Mouse (Mus musculus): ENCODE results near the gene Ddx55. TPM values are rescaled to one million over a fixed set of nuclear protein-coding genes. Genes with fewer than 3 reads are reported as not detected.
A peak's percentile ranks its signal among the peaks of the same experiment; 100 is the strongest.
"Not testable (repeated sequence)": the region's sequence is repeated elsewhere in the genome, so short reads cannot be mapped to it uniquely, and the experiment has no call there.

Gene Ddx55
- polyA plus RNA-seq, 1 experiment from 2014 or later, result 14.1 TPM

- Histone ChIP-seq H3K4me2 (no peak overlapping the region), H3K27ac (ENCODE audit: low read depth) (no peak overlapping the region), H3K9me3 (ENCODE audit: low read depth, low read length) (no peaks in the 10 kb centered on the region), H3K4me3 (ENCODE audit: low read depth, low read length) (no peak overlapping the region), H3K9ac (no peak overlapping the region), H3K4me1 (ENCODE audit: insufficient read depth) (peaks cover 11% of the 10 kb centered on the region), H3K27me3 (ENCODE audit: insufficient read depth, low read length) (no peaks in the 10 kb centered on the region), H3K36me3 (ENCODE audit: insufficient read depth) (peaks cover 38% of the 10 kb centered on the region)
- no peak for TF ChIP-seq CTCF (IDR thresholded peaks at IDR 0.05; ENCODE audit: low read depth)
- 68% methylated on average over 5 of the region's 5 CpGs for WGBS
- ATAC-seq (ENCODE audit: insufficient read depth), result peak; percentile 33; the same call in 1 of the 2 replicates
- DNase-seq, result peak; percentile 85
Observed at GRCm38 (mm10) chr5:124582515-124582914, 29.9 kb downstream of the Ddx55 start.

- ATAC-seq (ENCODE audit: insufficient read depth), result no peak
- 94% methylated on average over 3 of the region's 3 CpGs for WGBS
Observed at GRCm38 (mm10) chr5:124592768-124593167, 40.1 kb downstream of the Ddx55 start.

DNA sequence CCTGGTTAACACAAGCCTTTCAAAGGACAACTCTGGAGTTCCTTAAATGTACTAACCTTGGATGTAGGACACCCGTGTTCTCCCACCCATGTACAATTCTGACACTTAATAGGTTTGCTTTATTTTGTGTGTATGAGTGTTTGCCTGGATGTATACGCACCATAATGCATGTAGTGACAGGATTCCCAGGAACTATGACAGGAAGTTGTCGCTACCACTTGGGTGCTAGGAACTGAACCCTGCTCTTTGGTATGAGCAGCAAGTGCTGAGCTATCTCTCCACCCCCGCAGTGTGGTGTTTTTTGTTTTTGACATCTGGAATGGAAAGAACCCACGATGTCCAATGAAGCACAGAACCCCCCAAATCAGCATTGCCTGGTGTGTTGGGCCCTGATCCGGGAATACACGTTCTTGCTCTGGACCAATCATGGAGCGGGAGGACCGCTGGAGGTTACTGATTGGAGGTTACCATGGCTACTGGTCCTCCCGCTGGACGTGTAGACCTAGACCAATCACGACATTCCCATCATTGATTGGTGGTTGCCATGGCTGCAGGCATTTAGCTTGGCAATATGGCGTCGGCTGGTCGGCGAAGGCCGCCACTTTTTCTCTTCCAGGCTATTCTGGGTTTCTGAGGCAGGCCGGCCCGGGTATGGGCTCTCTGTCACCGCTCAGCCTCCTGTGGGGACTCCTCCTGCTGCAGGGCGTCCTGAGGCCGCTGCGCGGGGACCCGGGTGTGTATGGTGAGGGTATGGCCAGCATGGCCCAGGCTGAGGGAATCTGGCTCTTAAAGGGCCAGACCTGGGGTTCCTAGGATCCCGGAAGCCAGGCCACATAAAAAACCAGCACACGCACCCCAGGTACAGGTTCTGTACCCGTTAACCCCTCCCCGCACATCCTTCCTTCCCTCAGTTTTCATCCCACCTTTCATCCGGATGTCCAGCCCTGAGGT, 45.8 kb downstream of the Ddx55 start:
- peak; percentile 100 for ATAC-seq (ENCODE audit: insufficient read depth)
- H3K4me3 ChIP-seq (ENCODE audit: low read depth, low read length), result peak overlapping the region; percentile 69
- H3K4me2 ChIP-seq, result peak overlapping the region; percentile 91
- H3K27me3 ChIP-seq (ENCODE audit: insufficient read depth, low read length), result no peaks in the 10 kb centered on the region
- H3K4me1 ChIP-seq (ENCODE audit: insufficient read depth), result no peaks in the 10 kb centered on the region
- no peaks in the 10 kb centered on the region for H3K9me3 ChIP-seq (ENCODE audit: low read depth, low read length)
- peaks cover 31% of the 10 kb centered on the region for H3K36me3 ChIP-seq (ENCODE audit: insufficient read depth)
- TF ChIP-seq CTCF (IDR thresholded peaks at IDR 0.05; ENCODE audit: low read depth), result no peak
- WGBS, result 7% methylated on average over 30 of the region's 30 CpGs
- H3K27ac ChIP-seq (ENCODE audit: low read depth), result no peak overlapping the region
- peak overlapping the region; percentile 51 for H3K9ac ChIP-seq
- DNase-seq, result peak; percentile 99

More at GRCm38 (mm10) chr5:124592768-124593167, 40.1 kb downstream of the Ddx55 start:
- no peak for TF ChIP-seq CTCF (IDR thresholded peaks at IDR 0.05; ENCODE audit: low read depth)
- no peak overlapping the region for H3K4me2 ChIP-seq
- H3K9ac ChIP-seq, result no peak overlapping the region
- no peaks in the 10 kb centered on the region for H3K27me3 ChIP-seq (ENCODE audit: insufficient read depth, low read length)
- no peaks in the 10 kb centered on the region for H3K9me3 ChIP-seq (ENCODE audit: low read depth, low read length)
- no peak for DNase-seq
- H3K4me3 ChIP-seq (ENCODE audit: low read depth, low read length), result no peak overlapping the region
- H3K36me3 ChIP-seq (ENCODE audit: insufficient read depth), result peaks cover 77% of the 10 kb centered on the region
- no peaks in the 10 kb centered on the region for H3K4me1 ChIP-seq (ENCODE audit: insufficient read depth)
- no peak overlapping the region for H3K27ac ChIP-seq (ENCODE audit: low read depth)

DNA sequence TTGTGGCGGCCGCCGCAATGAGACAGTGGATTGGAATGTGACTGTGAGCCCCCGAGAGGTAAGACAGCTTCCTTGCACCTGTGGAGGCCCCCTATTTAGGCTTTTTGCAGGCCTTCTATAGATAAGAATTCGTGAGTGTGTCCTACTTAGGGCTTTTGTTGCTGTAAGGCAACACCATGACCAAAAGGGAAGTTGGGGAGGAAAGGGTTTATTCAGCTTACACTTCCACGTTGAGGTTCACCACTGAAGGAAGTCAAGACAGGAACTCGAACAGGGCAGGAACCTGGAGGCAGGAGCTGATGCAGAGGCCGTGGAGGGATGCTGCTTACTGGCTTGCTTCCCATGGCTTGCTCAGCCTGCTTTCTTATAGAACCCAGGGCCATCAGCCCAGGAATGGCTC, 47.1 kb downstream of the Ddx55 start:
- H3K27me3 ChIP-seq (ENCODE audit: insufficient read depth, low read length); H3K4me1 ChIP-seq (ENCODE audit: insufficient read depth); DNase-seq; H3K4me3 ChIP-seq (ENCODE audit: low read depth, low read length); ATAC-seq (ENCODE audit: insufficient read depth); H3K4me2 ChIP-seq; H3K9me3 ChIP-seq (ENCODE audit: low read depth, low read length); H3K9ac ChIP-seq; H3K27ac ChIP-seq (ENCODE audit: low read depth): not testable (repeated sequence)
- 48% methylated on average over 8 of the region's 8 CpGs for WGBS
- H3K36me3 ChIP-seq (ENCODE audit: insufficient read depth), result peaks cover 21% of the 10 kb centered on the region

- Histone ChIP-seq H3K36me3 (ENCODE audit: insufficient read depth) (no peaks in the 10 kb centered on the region), H3K9ac (no peak overlapping the region), H3K4me1 (ENCODE audit: insufficient read depth) (no peaks in the 10 kb centered on the region), H3K4me2 (no peak overlapping the region), H3K27me3 (ENCODE audit: insufficient read depth, low read length) (no peaks in the 10 kb centered on the region), H3K4me3 (ENCODE audit: low read depth, low read length) (no peak overlapping the region), H3K27ac (ENCODE audit: low read depth) (no peak overlapping the region), H3K9me3 (ENCODE audit: low read depth, low read length) (no peaks in the 10 kb centered on the region)
- ATAC-seq (ENCODE audit: insufficient read depth), result no peak
- peak; percentile 76 for DNase-seq
- TF ChIP-seq CTCF (IDR thresholded peaks at IDR 0.05; ENCODE audit: low read depth), result peak; percentile 70
- 63% methylated on average over 5 of the region's 5 CpGs for WGBS
Observed at GRCm38 (mm10) chr5:124602349-124602748, 49.7 kb downstream of the Ddx55 start.

DNA sequence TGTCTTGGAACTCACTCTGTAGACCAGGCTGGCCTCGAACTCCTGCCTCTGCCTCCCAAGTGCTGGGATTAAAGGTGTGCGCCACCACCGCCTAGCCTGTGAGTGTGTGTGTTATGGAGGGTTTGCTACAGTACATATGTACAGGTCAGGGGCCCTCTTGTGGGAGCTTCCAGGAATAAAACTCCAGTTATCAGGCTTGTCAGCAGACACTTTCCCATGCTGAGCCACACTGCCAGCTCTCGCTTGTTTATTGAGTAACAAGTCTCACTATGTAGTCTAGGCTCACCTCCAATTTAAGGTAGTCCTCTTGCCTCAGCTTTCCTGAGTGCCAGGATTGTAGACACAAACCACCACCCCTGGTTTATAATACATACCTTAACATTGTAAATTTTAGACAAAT, 51.6 kb downstream of the Ddx55 start:
- no peak for ATAC-seq (ENCODE audit: insufficient read depth)
- no peak overlapping the region for H3K27ac ChIP-seq (ENCODE audit: low read depth)
- WGBS, result 84% methylated on average over 4 of the region's 4 CpGs

DNA sequence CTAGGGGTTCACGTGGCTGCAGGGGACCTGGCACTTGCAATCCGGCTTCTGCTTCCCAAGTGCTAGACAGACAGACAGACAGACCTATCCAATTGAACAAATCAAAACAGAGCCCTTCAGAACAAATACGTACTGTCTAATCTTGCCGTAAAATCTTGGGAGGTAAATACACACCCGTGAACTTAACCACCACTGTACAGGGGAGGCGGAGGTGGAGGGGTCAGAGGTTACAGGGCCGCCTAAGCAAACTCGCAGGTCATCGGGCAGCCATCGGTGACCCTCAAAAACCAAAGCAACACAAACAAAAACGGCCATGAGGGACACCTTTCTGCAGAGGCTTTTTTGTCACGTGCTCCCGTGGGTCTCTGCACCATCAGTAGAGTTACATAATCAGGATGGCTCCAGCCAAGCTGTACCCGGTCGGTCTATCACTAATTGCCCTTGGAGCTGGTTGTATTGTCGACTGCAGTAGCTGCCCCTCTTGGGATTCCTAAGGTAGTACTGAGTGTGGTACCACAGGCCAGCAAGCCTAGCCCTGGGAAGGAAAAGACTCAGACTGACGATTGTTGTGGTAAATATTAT, 52.5 kb downstream of the Ddx55 start:
- Histone ChIP-seq H3K36me3 (ENCODE audit: insufficient read depth) (no peaks in the 10 kb centered on the region), H3K4me2 (no peak overlapping the region), H3K9me3 (ENCODE audit: low read depth, low read length) (no peaks in the 10 kb centered on the region), H3K27me3 (ENCODE audit: insufficient read depth, low read length) (no peaks in the 10 kb centered on the region), H3K9ac (no peak overlapping the region), H3K27ac (ENCODE audit: low read depth) (no peak overlapping the region), H3K4me1 (ENCODE audit: insufficient read depth) (no peaks in the 10 kb centered on the region), H3K4me3 (ENCODE audit: low read depth, low read length) (no peak overlapping the region)
- ATAC-seq (ENCODE audit: insufficient read depth), result no peak
- TF ChIP-seq CTCF (IDR thresholded peaks at IDR 0.05; ENCODE audit: low read depth), result no peak
- DNase-seq, result no peak
- 74% methylated on average over 17 of the region's 17 CpGs for WGBS

More for the DNA sequence above, 51.6 kb downstream of the Ddx55 start:
- Histone ChIP-seq H3K4me3 (ENCODE audit: low read depth, low read length) (no peak overlapping the region), H3K9me3 (ENCODE audit: low read depth, low read length) (no peaks in the 10 kb centered on the region), H3K27me3 (ENCODE audit: insufficient read depth, low read length) (no peaks in the 10 kb centered on the region), H3K4me2 (no peak overlapping the region), H3K9ac (no peak overlapping the region), H3K4me1 (ENCODE audit: insufficient read depth) (no peaks in the 10 kb centered on the region), H3K36me3 (ENCODE audit: insufficient read depth) (no peaks in the 10 kb centered on the region)
- TF ChIP-seq CTCF (IDR thresholded peaks at IDR 0.05; ENCODE audit: low read depth), result no peak
- no peak for DNase-seq

Measured in lung, embryonic 14.5 days (tissue).